Mouse (Mus musculus): ENCODE measurements around the gene Tecta.

Gene Tecta

GRCm38 (mm10) chr9:42399829-42400228 is at the start of gene Tecta:
TSS of gene Tecta (minus strand) at chr9:42399929.
- no peak for DNase-seq (ENCODE audit: low spot score)

- DNase-seq (ENCODE audit: low spot score) = no peak
These were observed 49.3 kb upstream of the Tecta start for GRCm38 (mm10) chr9:42449043-42449442.

GRCm38 (mm10) chr9:42442100-42442499 is 42.4 kb upstream of the Tecta start:
- DNase-seq (ENCODE audit: low spot score) = no peak

DNA sequence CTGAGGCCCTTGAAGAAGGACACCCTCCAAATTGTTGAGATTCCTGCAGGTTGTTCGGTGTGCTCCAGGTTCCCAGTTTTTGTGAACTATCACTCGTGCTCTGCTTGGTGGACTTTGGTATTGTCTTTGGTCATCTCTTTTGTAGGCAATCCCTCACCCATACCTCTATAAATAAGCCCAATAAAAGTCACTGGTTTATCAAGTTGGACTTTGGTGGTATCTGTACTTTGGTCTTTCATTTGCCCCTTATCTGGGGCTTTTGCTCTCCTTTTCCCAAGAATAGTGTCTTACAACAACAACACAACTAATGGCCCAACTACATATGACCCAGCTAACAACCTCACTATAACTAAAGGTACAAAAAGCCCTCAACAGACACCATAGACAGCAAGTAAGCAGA is 41.5 kb upstream of the Tecta start:
- DNase-seq (ENCODE audit: low spot score) = no peak

DNA sequence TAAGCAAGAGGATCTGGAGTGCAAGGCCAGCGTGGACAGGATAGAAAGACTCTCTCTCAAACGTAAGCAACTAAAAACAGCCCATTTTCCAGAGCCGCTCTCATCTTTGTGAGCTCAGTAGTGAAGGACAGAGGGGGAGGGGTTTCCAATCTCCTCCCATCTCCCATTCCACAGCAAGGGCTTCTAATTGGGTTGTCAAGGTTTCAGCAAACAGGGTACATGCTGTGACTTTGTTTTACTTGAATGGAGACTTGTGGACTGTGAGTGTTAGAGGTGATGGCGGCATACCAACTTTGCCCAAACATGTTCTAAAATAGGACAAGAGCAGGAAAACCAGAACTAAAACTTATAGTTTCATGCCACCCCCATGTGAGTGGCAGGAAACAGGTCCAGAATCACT is 39.7 kb upstream of the Tecta start:
- DNase-seq (ENCODE audit: low spot score) = no peak

GRCm38 (mm10) chr9:42432155-42432554 is 32.4 kb upstream of the Tecta start:
- no peak for DNase-seq (ENCODE audit: low spot score)

- no peak for DNase-seq (ENCODE audit: low spot score)
These were observed 31.9 kb upstream of the Tecta start for GRCm38 (mm10) chr9:42431606-42432005.

DNA sequence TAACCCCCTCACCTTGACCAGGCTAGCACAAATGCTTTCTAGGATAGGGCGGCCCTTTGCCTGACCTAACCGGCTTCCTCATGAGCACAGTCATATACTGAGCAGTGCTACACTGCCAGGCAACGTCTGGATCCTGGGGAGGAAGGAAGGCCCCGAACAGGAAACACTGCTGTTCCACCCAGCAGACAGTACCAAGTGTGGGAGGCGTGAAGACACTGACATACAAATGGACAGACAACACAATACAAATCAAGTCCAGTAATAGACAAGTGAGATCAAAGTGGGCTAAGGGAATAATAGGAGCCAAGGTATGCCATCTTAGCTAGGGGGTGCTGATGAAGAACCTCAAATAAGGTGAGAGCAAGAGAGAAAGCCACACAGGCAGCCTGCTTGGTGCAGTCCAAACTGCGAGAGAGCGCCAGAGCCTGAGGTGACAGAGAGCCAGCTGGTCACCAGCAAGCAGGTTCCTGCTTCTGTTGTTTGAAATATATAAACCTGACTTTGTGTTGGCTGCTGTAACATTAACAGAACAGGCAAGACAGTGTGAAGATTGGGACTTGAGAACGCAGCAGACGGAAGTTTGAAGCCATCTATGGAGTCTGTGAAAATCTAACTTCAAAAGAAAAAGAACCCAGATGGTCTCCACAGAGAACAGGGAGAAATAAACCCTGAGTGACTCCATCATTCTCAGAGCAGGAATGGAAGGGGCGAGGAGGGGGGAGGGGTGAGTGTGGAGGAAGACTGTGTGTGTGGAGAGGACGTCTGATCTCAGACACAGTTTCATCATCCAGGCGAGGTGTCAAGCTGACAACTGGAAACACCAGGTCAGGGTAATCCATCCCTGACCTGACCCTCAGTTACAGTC is 28.6 kb upstream of the Tecta start:
- DNase-seq (ENCODE audit: low spot score) = no peak

GRCm38 (mm10) chr9:42426661-42427358 is 27.1 kb upstream of the Tecta start:
- DNase-seq (ENCODE audit: low spot score) = no peak

DNA sequence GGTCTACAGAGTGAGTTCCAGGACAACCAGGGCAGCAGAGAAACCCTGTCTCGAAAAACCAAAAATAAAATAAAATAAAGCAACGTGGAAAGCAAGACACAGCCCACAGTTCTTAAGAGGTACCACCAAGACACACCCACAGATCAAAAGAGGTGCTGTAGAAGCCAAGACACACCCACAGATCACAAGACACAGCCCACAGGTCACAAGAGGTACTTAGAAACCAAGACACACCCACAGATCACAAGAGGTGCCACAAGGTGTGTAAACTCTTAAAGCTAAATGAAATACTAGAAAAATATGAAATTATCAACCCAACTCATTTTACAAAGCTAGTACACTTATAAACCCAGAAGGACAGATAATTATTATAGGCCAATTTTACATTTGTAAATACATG is 23.9 kb upstream of the Tecta start:
- DNase-seq (ENCODE audit: low spot score) = no peak

- DNase-seq (ENCODE audit: low spot score) = no peak
These were observed 20.0 kb upstream of the Tecta start for GRCm38 (mm10) chr9:42419687-42420086.

- no peak for DNase-seq (ENCODE audit: low spot score)
These were observed 19.1 kb upstream of the Tecta start for GRCm38 (mm10) chr9:42418786-42419185.

DNA sequence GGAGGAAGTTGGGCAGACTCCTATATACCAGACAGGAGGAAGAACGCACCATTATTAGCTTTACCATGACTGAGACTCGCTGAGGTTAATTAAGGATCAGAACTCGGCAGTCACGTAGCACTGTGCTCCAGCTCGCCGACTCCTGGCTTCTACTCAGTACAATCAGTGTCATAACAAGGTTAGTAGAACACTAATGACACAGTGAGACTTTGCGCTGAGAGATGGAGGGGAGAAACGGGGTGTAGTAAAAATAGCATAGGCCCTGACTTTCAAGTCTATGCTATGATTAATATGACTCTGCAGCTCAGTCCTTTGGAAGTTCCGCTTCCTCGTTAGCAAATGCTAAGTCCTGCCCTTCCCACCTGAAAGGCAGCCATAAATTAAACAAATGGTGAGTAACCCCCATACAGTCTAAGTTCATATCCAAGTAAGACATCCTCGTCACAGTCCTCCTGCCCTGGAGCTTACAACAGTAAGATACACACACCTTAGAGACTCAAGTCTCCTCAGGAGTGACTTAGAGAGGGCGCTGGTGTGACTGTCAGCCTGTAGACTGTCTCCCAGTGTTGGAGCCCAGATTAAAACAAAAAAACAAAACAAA is 17.7 kb upstream of the Tecta start:
- no peak for DNase-seq (ENCODE audit: low spot score)

DNA sequence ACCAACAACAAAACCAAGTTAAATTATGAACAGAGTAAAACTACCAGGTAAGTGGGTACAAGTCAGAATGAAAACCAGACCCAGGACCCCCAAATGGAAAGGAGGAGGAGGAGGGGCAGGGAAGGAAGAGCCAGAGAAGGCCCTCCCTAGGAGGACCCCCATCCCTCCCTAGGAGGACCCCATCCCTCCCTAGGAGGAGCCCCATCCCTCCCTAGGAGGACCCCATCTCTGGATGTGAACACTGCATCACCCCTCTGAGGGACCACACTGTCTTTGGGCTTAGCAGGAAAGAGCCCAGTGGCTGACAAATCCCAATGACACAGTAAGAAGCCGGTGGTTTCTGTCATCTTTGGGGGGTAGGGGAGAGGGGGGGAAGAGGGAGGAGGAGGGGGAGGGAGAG is 15.5 kb upstream of the Tecta start:
- no peak for DNase-seq (ENCODE audit: low spot score)

- no peak for DNase-seq (ENCODE audit: low spot score)
These were observed 13.6 kb upstream of the Tecta start for GRCm38 (mm10) chr9:42413345-42413744.

DNA sequence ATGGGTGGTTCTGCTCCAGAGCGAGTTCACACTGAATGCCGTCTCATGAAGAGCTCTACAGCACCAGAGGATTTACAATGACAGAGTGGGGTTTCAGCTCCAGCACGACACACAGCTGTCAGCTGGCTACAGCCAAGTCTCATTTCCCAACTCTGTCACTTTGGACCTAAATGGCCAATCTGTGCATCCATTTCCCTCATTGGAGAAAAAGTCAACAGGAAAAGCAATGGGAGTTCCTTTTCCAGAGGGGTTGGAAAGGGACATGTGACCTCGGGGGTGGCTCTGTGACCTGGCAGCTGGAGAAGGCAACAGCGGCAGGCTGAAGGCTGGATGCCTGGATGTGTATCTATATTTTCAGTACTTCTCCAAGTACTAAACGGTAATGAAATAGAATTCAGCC is 11.6 kb upstream of the Tecta start:
- no peak for DNase-seq (ENCODE audit: low spot score)

- DNase-seq (ENCODE audit: low spot score) = peak; percentile 51
These were observed 6.0 kb upstream of the Tecta start for GRCm38 (mm10) chr9:42405736-42406135.

- DNase-seq (ENCODE audit: low spot score) = no peak
These were observed 1.8 kb upstream of the Tecta start for GRCm38 (mm10) chr9:42401486-42401885.

- no peak for DNase-seq (ENCODE audit: low spot score)
These were observed 3.6 kb downstream of the Tecta start for GRCm38 (mm10) chr9:42396141-42396540.

DNA sequence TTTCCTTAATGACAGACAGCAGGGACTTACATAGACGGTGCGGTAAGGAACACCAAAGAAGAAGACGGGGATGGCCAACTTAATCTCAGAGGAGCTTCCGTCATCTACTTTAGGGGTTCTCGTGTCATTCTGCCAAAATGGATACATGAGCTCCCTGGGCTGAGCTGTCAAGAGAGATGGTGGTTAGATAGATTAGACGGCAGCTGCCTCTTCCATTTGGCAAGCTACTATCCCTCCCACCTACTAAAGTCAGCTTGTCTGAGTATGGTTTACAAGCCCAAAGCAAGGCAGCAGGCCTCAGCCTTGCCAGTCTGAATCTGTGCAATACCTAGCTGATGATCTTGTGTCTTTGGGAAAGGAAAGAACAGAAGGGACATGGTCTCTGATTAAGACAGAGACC is 4.8 kb downstream of the Tecta start:
- no peak for DNase-seq (ENCODE audit: low spot score)

DNA sequence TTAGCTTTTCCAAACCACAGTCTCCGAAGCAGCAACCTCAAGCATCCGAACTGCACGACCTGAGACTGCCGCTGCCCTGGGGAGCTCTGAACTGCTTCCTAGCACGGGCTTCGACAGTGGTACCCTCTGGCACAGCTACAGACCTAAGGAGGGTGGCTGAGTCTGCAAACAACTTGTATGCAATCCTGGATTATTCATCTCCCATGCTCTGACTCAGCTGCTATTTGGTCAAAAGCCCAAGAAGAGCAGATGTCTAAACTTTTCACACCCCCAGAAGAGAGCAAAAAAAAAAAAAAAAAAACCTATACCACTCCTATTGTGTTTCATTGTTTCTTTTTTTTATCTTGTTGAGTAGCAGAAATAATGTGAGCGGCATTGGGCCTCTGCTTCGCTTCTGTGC is 5.4 kb downstream of the Tecta start:
- DNase-seq (ENCODE audit: low spot score) = no peak

DNA sequence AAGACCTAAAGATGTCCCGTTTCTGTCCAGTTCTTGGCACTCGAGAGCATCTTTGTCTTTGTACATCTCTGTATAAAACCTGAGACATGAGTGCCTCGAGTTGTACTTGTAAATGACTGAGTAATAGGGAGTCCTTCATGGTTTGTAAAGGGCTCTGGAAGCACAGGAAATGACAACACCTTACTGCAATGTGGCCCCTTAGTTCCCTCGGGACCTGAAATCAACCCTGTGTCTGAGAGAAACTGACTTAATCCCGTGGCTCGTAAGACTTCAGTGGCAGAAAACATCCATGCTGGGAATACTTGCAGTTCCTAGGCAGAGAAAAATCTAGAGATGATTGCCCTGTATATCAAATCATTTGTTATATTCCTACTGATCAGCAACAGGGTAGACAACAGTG is 6.8 kb downstream of the Tecta start:
- no peak for DNase-seq (ENCODE audit: low spot score)

DNA sequence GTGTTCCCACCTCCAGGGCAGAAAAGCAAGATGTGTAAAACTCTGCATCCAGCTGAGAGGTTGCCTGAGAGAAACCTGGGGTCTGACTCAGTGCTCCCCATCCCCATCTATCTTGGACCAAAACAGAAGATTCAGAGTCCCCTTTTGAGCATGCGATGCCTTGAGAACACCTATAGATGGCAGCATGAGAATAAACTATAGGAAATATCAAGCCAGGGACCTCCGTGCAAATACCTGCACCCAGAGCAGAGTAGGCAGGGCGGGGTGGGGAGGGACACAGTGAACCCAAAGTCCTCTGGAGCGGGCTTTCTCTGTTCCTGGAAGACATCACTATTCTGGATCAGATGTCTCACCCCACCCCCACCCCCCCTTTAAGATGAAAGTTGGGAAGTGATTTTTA is 11.2 kb downstream of the Tecta start:
- DNase-seq (ENCODE audit: low spot score) = no peak

All from left cerebral cortex, adult 11 months (tissue).